Mouse (Mus musculus): ENCODE measurements at regions not wholly inside any gene's neighbourhood (a gene's known extent, or its start where the extent isn't known, plus 50 kb on each side); places are given as distances from the start of the nearest gene placed in this dataset.

DNA sequence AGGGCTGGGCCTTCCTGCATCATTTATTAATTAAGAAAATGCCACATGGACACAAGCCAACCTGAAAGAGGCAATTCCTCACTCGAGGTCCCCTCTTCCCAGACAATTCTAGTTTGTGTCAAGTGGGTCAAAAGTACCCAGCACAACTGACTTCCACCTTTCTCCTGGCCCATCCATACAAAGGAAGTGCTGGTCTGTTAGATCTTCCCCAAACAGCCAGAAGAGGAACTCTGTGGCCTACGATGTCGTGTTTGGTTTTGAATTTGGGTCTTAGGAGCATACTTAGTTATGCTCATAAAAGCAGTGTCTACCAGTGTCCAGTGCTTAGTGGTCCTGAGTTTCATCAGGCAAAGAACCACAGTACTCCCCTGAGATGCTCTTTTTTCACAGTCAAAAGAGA is 62.4 kb upstream of the Sash1 start:
- no peak for DNase-seq (ENCODE audit: low spot score in 2 of 2)

DNA sequence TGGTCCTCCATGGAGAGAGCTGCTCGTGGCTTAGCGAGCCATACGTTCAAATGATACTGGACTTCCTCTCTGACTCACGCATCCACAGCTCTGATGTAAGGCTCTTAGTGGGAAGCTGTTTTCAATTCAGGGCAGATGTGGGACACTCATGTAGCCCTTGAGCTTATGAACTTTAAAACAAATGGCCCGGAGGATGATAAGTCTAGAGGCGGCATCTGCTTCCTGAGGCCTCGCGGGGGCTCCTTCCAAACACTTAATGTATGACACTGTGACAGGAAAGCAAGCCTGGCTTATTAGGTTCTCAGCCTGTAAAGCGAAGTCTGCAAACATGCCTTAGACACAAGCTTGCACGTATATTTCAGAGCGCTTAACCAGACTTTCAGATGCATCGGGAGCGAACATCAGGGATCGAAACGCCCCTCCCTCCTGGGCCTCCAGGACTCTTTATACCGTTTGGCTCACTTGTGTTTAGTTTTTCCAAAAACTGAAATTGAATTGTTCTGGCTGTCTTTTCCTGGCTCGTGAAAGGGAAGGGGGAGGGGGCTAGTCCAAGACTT is 59.4 kb upstream of the Sash1 start:
- no peak for DNase-seq (ENCODE audit: low spot score in 2 of 2)

DNA sequence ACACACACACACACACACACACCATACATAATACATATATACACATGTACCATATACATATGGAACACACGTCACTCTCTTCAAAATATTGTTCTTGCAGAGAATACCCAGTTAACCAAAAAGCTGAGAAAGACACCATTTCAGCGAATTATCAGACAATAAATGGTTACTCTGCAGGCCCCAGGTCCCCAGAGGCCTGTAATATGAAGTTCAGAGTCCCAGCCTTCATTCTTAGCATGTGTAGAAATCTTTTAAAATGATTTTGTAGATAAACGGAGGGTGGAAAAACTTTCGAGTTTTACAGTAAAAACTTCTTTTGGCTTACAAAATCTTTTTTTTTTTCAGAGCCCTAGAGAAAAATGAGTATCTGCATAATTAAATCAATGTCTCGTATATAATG is 58.7 kb upstream of the Sash1 start:
- DNase-seq (ENCODE audit: low spot score in 2 of 2) = no peak

DNA sequence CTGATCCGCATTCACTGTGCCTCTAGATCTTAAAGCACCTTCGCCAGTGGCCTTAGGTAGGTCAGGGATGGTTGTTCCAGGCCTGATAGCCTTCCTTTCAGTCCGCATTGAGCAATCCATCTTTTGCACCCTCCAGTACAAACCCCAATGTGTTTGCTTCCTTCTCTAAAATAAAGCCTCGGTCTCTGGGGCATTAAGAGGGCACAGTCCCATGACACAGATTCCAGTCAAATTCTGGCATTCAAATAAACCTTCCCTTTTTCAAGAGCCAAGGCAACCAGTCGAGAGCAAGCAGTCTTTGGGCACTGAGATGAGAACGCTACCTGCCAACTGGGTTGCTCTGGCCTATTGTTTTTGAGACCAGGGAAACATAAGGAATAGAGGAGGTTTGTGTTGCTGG is 57.8 kb upstream of the Sash1 start:
- peak in 1 of 2 experiments; percentile 3 for DNase-seq (ENCODE audit: low spot score in 2 of 2)

DNA sequence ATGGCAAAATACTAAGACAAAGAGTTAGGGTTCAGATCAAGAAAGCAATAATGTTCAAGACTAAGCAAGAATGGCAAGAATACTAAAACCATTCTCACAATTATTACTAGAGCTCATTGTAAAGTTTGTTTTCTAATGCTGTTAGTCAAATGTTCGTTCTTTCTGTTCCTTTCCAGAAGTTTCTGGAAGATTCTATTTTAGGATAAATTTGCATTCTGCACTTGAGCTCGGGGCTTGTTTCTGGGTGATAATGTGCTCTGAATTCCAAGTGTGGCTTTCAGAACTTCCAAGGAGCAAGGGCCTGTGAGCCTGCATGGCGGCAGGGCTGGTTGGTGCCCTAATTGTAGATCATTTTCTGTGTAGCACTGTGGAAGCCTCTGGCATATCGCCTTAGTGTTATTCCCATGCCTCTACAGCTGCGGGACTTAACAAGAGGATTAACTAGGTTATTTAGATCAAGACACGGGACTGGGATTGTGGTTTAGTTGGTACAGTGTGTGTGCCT is 57.1 kb upstream of the Sash1 start:
- peak in 1 of 2 experiments; percentile 19 for DNase-seq (ENCODE audit: low spot score in 2 of 2)

DNA sequence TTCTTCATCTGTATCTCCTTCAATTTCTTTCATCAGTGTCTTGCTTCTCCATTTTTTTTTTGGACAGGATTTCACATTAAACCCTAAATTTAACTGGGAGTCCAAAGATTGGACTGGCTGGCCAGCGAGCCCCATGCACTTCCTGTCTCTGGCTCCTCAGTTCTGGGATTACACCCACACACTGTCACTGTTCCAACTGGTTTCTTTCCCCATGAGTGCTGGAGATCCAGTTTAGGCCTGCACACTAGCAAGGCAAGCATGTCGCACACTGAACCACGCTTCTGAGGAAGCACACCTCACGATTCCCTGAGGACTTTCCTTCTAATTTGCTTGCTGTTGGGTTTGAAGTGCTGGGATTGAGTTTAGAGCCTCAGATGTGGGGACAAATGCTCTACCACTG is 50.5 kb upstream of the Sash1 start:
- DNase-seq (ENCODE audit: low spot score in 2 of 2) = no peak
